Mouse (Mus musculus) stomach, embryonic 16.5 days (tissue): ENCODE measurements at regions not wholly inside any gene's neighbourhood (a gene's known extent, or its start where the extent isn't known, plus 50 kb on each side); places are given as distances from the start of the nearest gene placed in this dataset.

Experiments used
- ATAC-seq: fragments of 200-750 bp; cut with Nextera tagmentation; 2 replicates; pipeline ENCODE4 v1.8.0; 2017; ENCODE audit warnings: moderate number of reproducible peaks, moderate TSS enrichment; ENCODE audit not compliant: insufficient read depth, low FRiP score
- H3K27ac ChIP-seq: fragments of 300-500 bp; sonication (generic); 2 replicates; pipeline ENCODE4 v1.5.1; 2014; ENCODE audit warnings: low read length
- H3K27me3 ChIP-seq: fragments of 300-500 bp; sonication (generic); 2 replicates; pipeline ENCODE4 v1.6.1; 2014; ENCODE audit warnings: low read length, control low read depth, mixed read lengths; ENCODE audit not compliant: control insufficient read depth, insufficient read depth
- H3K36me3 ChIP-seq: fragments of 300-500 bp; sonication (generic); 2 replicates; pipeline ENCODE4 v1.6.1; 2014; ENCODE audit warnings: low read length; ENCODE audit not compliant: control insufficient read depth, insufficient read depth
- H3K4me1 ChIP-seq: fragments of 300-500 bp; sonication (generic); 2 replicates; pipeline ENCODE4 v1.6.1; 2014; ENCODE audit warnings: low read length, control low read depth, mixed read lengths; ENCODE audit not compliant: control insufficient read depth, insufficient read depth
- H3K4me2 ChIP-seq: fragments of 300-500 bp; sonication (generic); 2 replicates; pipeline ENCODE4 v1.6.1; 2014; ENCODE audit warnings: low read depth, low read length, mixed read lengths
- H3K4me3 ChIP-seq: fragments of 300-500 bp; sonication (generic); replicated peaks from 2 replicates; pipeline ENCODE4 v1.5.1; 2014; ENCODE audit warnings: mild to moderate bottlenecking, low read length
- H3K9ac ChIP-seq: fragments of 300-500 bp; sonication (generic); 2 replicates; pipeline ENCODE4 v1.6.1; 2014; ENCODE audit warnings: low read length
- H3K9me3 ChIP-seq: fragments of 300-500 bp; sonication (generic); replicated peaks from 2 replicates; pipeline ENCODE4 v1.6.1; 2016; ENCODE audit warnings: low read length, control low read depth; ENCODE audit not compliant: control insufficient read depth
- WGBS: fragments of 180-500 bp; shearing (Covaris S2); extraction: QIAGEN DNeasy Blood & Tissue Kit; methylation state at CpG from one replicate; pipeline ENCODE4 v1.1.7; 2014; 5-methylcytosine and 5-hydroxymethylcytosine counted together

DNA sequence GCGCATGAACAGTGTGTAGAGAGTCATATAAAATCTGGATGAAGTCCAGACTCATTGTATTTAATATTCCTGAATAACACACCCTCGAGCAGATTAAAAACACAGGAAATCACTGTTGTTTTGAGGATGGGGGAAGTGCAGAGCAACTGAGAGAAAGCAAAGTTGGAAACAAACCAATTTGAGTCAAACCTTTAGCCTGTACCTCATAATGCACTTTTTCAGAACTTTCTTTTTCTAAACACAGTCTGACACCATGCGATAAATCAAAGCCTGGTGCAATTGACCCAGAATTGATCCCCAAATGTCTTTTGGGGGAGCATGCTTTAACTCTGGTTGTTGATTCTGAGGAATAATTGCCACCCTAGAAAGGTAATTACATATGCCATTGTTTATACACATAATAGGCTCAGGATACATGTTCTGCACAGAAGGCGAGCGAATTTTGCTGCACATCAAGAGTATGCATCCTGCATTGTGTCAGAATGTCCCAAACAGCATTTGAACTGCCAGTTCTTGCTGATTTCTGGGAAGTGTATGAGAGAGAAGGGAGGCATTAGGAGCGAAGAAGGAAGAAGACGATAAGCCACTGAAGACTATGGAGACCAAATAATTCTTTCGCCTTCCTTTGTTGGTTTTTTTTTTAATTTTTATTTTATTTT, 245.3 kb upstream of the Nr2f1 start:
- 62% methylated on average over 8 of the region's 8 CpGs for WGBS
- Histone ChIP-seq H3K27me3 (no peaks in the 10 kb centered on the region), H3K4me3 (no peak overlapping the region), H3K9ac (no peak overlapping the region), H3K9me3 (no peaks in the 10 kb centered on the region), H3K27ac (no peak overlapping the region), H3K4me1 (peaks cover 12% of the 10 kb centered on the region), H3K4me2 (no peak overlapping the region), H3K36me3 (no peaks in the 10 kb centered on the region)
- ATAC-seq: no peak

DNA sequence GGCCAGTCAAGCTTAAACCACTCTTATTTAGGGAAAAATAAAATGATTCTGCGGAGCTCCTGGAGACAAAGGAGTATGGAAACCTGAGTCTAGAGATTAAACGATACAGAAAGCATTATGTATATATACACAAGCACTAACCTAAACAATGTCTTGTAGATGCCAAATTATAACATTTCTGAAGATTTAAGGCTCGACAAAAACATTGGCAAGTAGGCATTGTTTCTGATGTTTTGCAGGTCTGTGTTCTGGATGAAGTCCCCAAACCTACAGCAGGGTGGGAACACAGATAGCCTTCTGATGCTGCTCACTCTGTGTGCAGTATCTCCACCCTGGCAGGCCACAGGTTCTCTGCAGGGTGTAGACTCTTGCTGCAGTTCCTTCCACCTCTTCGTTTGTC, 228.9 kb upstream of the Nr2f1 start:
- Histone ChIP-seq H3K27ac (0 out of 2 replicates have a peak overlapping the region, but pooled peaks have one; percentile 46), H3K4me3 (no peak overlapping the region), H3K27me3 (no peaks in the 10 kb centered on the region), H3K4me2 (peak overlapping the region; percentile 48; the same call in 1 of the 2 replicates), H3K9ac (no peak overlapping the region), H3K36me3 (no peaks in the 10 kb centered on the region), H3K4me1 (peaks cover 8% of the 10 kb centered on the region; the same call in 1 of the 2 replicates), H3K9me3 (no peaks in the 10 kb centered on the region)
- WGBS: 45% methylated on average over 4 of the region's 4 CpGs
- 0 out of 2 replicates have a peak, but pooled peaks have one; percentile 10 for ATAC-seq

DNA sequence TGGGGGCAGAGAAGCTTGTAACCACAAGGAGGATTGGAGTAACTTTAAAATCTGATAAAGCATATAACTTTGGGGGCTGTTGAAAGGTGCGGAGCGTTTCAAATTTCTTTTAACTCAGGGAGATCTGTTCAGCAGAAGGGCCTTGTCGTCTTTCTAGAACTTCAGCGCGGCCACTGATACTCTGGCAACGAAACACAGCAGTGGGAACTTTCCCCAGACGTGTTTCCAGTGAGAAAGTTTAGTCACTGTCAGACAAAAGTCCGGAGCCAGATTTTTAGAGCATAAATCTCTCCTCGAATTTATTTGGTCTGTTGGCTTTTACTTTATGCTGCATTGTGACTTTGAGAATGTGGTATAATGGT, 228.5 kb upstream of the Nr2f1 start:
- no peaks in the 10 kb centered on the region for H3K36me3 ChIP-seq
- peak overlapping the region; percentile 9 for H3K4me3 ChIP-seq
- no peaks in the 10 kb centered on the region for H3K9me3 ChIP-seq
- peak overlapping the region; percentile 46 for H3K27ac ChIP-seq
- 11% methylated on average over 9 of the region's 9 CpGs for WGBS
- H3K27me3 ChIP-seq: no peaks in the 10 kb centered on the region
- peak; percentile 56 for ATAC-seq
- peak overlapping the region; percentile 8 for H3K9ac ChIP-seq
- H3K4me2 ChIP-seq: peak overlapping the region; percentile 48
- H3K4me1 ChIP-seq: peaks cover 8% of the 10 kb centered on the region; the same call in 1 of the 2 replicates

DNA sequence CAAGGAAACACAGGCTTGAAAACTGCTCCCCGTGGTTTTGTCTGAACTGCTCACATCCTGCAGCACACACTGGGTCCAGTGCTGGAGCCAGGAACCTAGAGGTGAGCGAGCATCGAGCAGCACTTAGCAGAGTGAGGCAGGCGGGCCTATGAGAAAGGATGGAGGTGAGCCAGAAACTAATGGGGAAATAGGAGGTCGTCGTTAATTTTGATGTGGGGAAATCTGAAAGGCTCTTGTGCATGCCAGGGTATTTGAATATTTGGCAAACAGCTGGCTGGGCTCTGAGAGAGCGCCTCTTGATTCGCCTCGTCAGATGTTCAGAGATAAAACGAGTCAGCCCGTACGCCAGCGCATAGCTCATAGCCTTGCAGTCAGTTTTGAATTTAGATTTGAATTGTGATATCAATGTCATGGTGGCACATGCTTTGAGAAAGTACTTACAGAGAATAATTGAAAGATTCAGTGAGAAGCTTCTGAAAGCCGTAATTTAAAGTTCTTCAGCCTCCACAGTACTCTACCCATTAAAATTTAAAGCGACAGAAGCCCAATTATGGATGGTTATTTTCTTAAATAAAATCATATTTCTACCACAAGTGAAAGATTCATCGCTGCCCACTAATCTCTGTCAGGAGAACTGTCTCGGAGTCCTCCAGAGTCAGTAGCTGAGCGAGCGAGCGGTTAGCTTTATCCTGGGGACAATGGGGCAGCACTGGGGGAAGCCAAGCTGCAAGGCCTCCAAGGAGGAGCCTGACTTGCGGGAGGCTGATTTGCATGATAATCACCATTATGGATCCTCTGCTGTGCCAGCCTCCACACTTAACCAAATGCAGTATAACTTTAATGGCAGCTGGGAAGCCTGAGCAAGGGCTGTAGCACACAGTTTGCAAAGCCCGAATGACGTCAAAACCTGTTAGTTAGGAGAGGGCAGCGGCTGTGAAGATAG, 227.9 kb upstream of the Nr2f1 start:
- peak overlapping the region; percentile 37 for H3K9ac ChIP-seq
- peak overlapping the region; percentile 48 for H3K4me2 ChIP-seq
- peak overlapping the region; percentile 9 for H3K4me3 ChIP-seq
- H3K4me1 ChIP-seq: peaks cover 8% of the 10 kb centered on the region; the same call in 1 of the 2 replicates
- no peaks in the 10 kb centered on the region for H3K27me3 ChIP-seq
- 0 out of 2 replicates have a peak, but pooled peaks have one; percentile 58 for ATAC-seq
- no peaks in the 10 kb centered on the region for H3K9me3 ChIP-seq
- H3K36me3 ChIP-seq: no peaks in the 10 kb centered on the region
- WGBS: 21% methylated on average over 24 of the region's 24 CpGs
- peak overlapping the region; percentile 46 for H3K27ac ChIP-seq

DNA sequence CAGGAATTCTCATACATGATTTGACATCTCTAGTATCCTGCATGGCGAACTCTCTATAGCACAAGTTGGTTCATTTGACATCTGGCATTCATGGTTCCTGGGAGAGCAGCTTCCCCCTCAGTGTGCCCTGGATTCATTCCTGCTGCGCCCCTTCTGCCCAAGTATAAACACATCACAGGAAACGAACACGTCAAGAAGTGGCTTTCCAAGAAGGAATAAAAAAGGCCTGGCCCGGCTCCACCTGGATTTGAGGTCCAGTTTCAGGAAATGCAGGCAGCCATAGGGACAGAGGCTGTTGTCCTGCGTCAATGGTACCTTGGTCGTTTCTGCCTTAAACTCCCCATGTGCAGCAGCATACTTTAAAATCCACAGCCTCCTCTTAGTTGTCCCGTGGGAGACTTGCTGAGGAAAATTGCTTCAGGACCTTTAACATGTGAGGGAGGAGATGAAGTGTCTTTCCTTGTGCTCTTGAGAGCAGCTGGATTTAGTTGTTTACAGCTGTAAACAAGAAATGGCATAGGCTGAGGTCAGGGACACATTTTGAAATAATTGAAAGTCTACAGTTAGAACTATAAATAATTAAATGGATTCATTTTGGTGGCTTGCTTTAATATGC, 226.9 kb upstream of the Nr2f1 start:
- WGBS: 46% methylated on average over 8 of the region's 8 CpGs
- ATAC-seq: no peak
- H3K4me2 ChIP-seq: no peak overlapping the region

DNA sequence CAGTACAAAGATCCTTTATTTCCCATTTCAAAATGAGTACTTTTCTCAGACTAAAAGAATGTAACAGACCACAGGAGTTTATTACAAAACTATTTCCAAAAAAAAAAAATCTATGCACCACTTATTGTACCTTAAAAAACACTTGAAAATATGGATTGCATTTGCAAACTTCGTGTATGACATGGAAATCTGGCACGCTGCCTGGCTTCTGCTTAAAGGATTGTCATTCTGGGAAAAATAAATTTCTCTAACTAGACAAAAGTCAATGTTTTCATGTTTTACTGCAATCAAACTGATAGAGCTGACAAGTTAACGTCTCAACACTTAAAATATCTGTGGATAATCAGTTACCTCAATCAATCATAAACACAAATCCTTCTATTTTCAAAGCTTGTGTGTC, 205.5 kb upstream of the Nr2f1 start:
- WGBS: 35% methylated on average over 3 of the region's 3 CpGs
- Histone ChIP-seq H3K36me3 (no peaks in the 10 kb centered on the region), H3K4me1 (no peaks in the 10 kb centered on the region), H3K4me3 (no peak overlapping the region), H3K9me3 (no peaks in the 10 kb centered on the region), H3K27ac (no peak overlapping the region), H3K4me2 (no peak overlapping the region), H3K9ac (no peak overlapping the region), H3K27me3 (no peaks in the 10 kb centered on the region)
- no peak for ATAC-seq

More for the DNA sequence above, 226.9 kb upstream of the Nr2f1 start:
- H3K27me3 ChIP-seq: no peaks in the 10 kb centered on the region
- peaks cover 8% of the 10 kb centered on the region; the same call in 1 of the 2 replicates for H3K4me1 ChIP-seq
- H3K9ac ChIP-seq: no peak overlapping the region
- H3K36me3 ChIP-seq: no peaks in the 10 kb centered on the region
- H3K9me3 ChIP-seq: no peaks in the 10 kb centered on the region
- H3K4me3 ChIP-seq: no peak overlapping the region
- no peak overlapping the region for H3K27ac ChIP-seq

GRCm38 (mm10) chr13:78383761-78384160, 184.2 kb upstream of the Nr2f1 start:
- no peak overlapping the region for H3K9ac ChIP-seq
- ATAC-seq: no peak
- no peaks in the 10 kb centered on the region for H3K4me1 ChIP-seq
- no peaks in the 10 kb centered on the region for H3K27me3 ChIP-seq
- no peak overlapping the region for H3K4me2 ChIP-seq
- no peaks in the 10 kb centered on the region for H3K9me3 ChIP-seq
- WGBS: 65% methylated on average over 2 of the region's 2 CpGs
- H3K36me3 ChIP-seq: no peaks in the 10 kb centered on the region
- H3K27ac ChIP-seq: no peak overlapping the region
- H3K4me3 ChIP-seq: no peak overlapping the region

DNA sequence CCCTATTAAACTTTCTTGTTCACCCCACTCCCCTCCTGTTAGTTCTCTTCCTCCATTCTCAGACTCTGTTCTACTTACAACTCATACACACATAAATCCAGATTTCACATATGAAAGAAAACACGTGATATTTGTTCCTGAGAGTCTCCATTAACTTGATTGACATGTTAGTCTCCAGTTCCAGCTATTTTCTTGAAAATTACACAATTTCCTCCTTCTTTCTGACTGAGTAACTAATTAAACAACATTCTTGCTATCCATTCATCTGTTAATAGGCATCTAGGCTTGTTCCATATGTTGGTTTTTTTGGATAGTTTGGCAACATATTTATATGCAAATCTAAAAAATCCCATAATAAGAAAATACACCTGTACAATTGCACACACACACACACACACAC, 161.7 kb upstream of the Nr2f1 start:
- H3K27ac ChIP-seq: no peak overlapping the region
- no peaks in the 10 kb centered on the region for H3K9me3 ChIP-seq
- H3K27me3 ChIP-seq: no peaks in the 10 kb centered on the region
- ATAC-seq: no peak
- H3K4me1 ChIP-seq: no peaks in the 10 kb centered on the region
- no peak overlapping the region for H3K4me3 ChIP-seq
- H3K9ac ChIP-seq: no peak overlapping the region
- no peak overlapping the region for H3K4me2 ChIP-seq
- H3K36me3 ChIP-seq: no peaks in the 10 kb centered on the region
- WGBS: 57% methylated on average over 1 of the region's 1 CpGs

DNA sequence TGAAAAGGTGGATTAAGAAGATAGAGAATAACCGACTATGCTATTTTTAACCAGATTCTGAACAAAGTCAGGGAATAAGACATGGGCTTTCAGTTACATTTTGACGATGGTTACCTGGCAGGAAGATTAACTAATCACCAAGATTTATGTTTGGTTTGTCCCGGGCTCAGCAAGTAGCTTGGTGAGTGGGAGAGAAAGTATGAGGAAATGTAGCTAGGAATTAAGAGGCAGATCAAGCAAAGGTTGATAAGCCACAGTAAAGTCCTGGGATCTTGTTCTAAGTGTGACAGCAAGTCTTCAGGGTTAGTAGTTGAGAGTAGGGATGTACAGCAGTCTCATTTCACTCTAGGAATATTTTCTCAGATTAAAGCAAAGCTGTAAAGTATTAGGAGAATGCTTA, 149.3 kb upstream of the Nr2f1 start:
- 22% methylated on average over 3 of the region's 3 CpGs for WGBS
- H3K36me3 ChIP-seq: no peaks in the 10 kb centered on the region
- H3K9ac ChIP-seq: no peak overlapping the region
- no peak overlapping the region for H3K4me2 ChIP-seq
- no peaks in the 10 kb centered on the region for H3K9me3 ChIP-seq
- H3K4me3 ChIP-seq: no peak overlapping the region
- H3K27me3 ChIP-seq: no peaks in the 10 kb centered on the region
- H3K27ac ChIP-seq: no peak overlapping the region
- no peaks in the 10 kb centered on the region for H3K4me1 ChIP-seq
- peak; percentile 68; the same call in 1 of the 2 replicates for ATAC-seq
